Mouse (Mus musculus) ES-Bruce4 (cell line): ENCODE measurements around the gene Gm11549.

Experiments
- CTCF ChIP-seq: IDR thresholded peaks from one replicate; pipeline ENCODE4 v1.8.1; 2011; ENCODE audit warnings: low read depth, low read length
- EP300 ChIP-seq: IDR thresholded peaks from 2 replicates; pipeline ENCODE4 v1.6.1; 2011; ENCODE audit warnings: low read depth, low read length; ENCODE audit not compliant: insufficient read depth

- TF ChIP-seq EP300, result no peak
- TF ChIP-seq CTCF, result no peak
Observed at GRCm38 (mm10) chr3:36530781-36531180, 9.2 kb upstream of the Gm11549 start.
